Mouse (Mus musculus): Measurements from ENCODE around the gene Gapdhs.

DNA sequence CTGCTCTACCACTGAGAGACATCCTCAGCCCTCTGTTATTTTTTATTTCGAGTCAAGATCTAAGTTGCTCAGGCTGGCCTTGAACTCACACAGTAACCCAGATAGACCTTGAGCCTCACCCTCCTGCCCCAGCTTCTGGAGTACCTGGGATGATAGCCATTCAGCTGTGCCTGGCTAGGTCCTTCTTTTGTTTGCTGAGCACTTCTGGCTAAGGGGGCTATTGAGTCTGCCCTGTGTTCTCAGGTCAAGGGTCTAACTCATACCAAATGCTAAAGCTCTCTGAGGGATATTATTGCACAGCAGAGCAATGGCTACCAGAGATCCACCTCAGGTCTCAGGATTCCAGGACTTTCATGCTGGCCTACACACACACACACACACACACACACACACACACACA lies 41.7 kb upstream of the Gapdhs start:
- TF ChIP-seq CTCF (IDR thresholded peaks at IDR 0.05; ENCODE audit: control insufficient read depth, insufficient read depth, insufficient read length) (no peak), MAX (IDR thresholded peaks at IDR 0.05) (no peak), FOSL1 (IDR thresholded peaks at IDR 0.05; ENCODE audit: insufficient read depth, low read length, poor library complexity, severe bottlenecking) (no peak), MYOG (IDR thresholded peaks at IDR 0.05; ENCODE audit: control insufficient read depth, extremely low read depth, insufficient read length) (no peak), USF1 (IDR thresholded peaks at IDR 0.05; ENCODE audit: low read depth) (no peak), CEBPB (IDR thresholded peaks at IDR 0.05; ENCODE audit: low read depth) (no peak), MYOD1 (IDR thresholded peaks at IDR 0.05; ENCODE audit: control insufficient read depth, insufficient read length, low read depth) (no peak)
